Mouse (Mus musculus): Measurements from ENCODE around the gene Plcl2. TPM values are rescaled to one million over a fixed set of nuclear protein-coding genes. Genes with fewer than 3 reads are reported as not detected.

The Plcl2 gene
- total RNA-seq, 1 experiment, result 2.7 TPM

- H3K9ac ChIP-seq (ENCODE audit: insufficient read depth, low read depth, low read length, poor library complexity, severe bottlenecking), result peak overlapping the region; percentile 62; the same call in 1 of the 2 replicates
- no peaks in the 10 kb centered on the region for H3K36me3 ChIP-seq (ENCODE audit: control insufficient read depth, insufficient read depth, low read length, poor library complexity, severe bottlenecking)
- H3K4me3 ChIP-seq (ENCODE audit: insufficient read depth in 1 of 2, low read depth in 1 of 2, low read length in 2 of 2, poor library complexity in 1 of 2, severe bottlenecking in 1 of 2), result peak overlapping the region; percentile 71 to 75
- no peaks in the 10 kb centered on the region for H3K4me1 ChIP-seq (ENCODE audit: control insufficient read depth in 2 of 2, insufficient read depth in 2 of 2, low read length in 2 of 2, poor library complexity in 1 of 2)
- no peak overlapping the region for H3K27ac ChIP-seq (ENCODE audit: insufficient read depth, low read depth, low read length, poor library complexity, severe bottlenecking)
- in situ Hi-C loops (cut with MboI; ENCODE audit: low sequenced_read_pairs in 2 of 2, unreplicated experiment in 2 of 2), result no loop called here
- no peak for DNase-seq (ENCODE audit: low read depth, low spot score)
- TF ChIP-seq HCFC1 (IDR thresholded peaks at IDR 0.05; ENCODE audit: borderline replicate concordance, insufficient read depth, low read length) (no peak; the same call in 1 of the 2 replicates), CHD2 (IDR thresholded peaks at IDR 0.05; ENCODE audit: low read depth, low read length) (no peak), MAFK (IDR thresholded peaks at IDR 0.05; ENCODE audit: insufficient read depth, low read depth, low read length) (no peak), ZNF384 (IDR thresholded peaks at IDR 0.05; ENCODE audit: low read depth, low read length) (no peak), ZC3H11A (IDR thresholded peaks at IDR 0.05; ENCODE audit: borderline replicate concordance, low read depth, low read length) (no peak)
- H3K9me3 ChIP-seq (ENCODE audit: control insufficient read depth, insufficient read depth, low read depth, low read length), result no peaks in the 10 kb centered on the region
Observed at GRCm38 (mm10) chr17:50508055-50508774, 988 bp upstream of the Plcl2 start.

- Histone ChIP-seq H3K27ac (ENCODE audit: insufficient read depth, low read depth, low read length, poor library complexity, severe bottlenecking) (no peak overlapping the region), H3K9ac (ENCODE audit: insufficient read depth, low read depth, low read length, poor library complexity, severe bottlenecking) (peak overlapping the region; percentile 62), H3K4me1 (ENCODE audit: control insufficient read depth in 2 of 2, insufficient read depth in 2 of 2, low read length in 2 of 2, poor library complexity in 1 of 2) (no peaks in the 10 kb centered on the region), H3K9me3 (ENCODE audit: control insufficient read depth, insufficient read depth, low read depth, low read length) (no peaks in the 10 kb centered on the region), H3K4me3 (ENCODE audit: insufficient read depth in 1 of 2, low read depth in 1 of 2, low read length in 2 of 2, poor library complexity in 1 of 2, severe bottlenecking in 1 of 2) (peak overlapping the region; percentile 71 to 75), H3K36me3 (ENCODE audit: control insufficient read depth, insufficient read depth, low read length, poor library complexity, severe bottlenecking) (no peaks in the 10 kb centered on the region)
- DNase-seq (ENCODE audit: low read depth, low spot score), result no peak
- in situ Hi-C loops (cut with MboI; ENCODE audit: low sequenced_read_pairs in 2 of 2, unreplicated experiment in 2 of 2), result no loop called here
- TF ChIP-seq ZC3H11A (IDR thresholded peaks at IDR 0.05; ENCODE audit: borderline replicate concordance, low read depth, low read length), result no peak
- TF ChIP-seq HCFC1 (IDR thresholded peaks at IDR 0.05; ENCODE audit: borderline replicate concordance, insufficient read depth, low read length), result no peak
- TF ChIP-seq MAFK (IDR thresholded peaks at IDR 0.05; ENCODE audit: insufficient read depth, low read depth, low read length), result no peak
- no peak for TF ChIP-seq ZNF384 (IDR thresholded peaks at IDR 0.05; ENCODE audit: low read depth, low read length)
- no peak for TF ChIP-seq CHD2 (IDR thresholded peaks at IDR 0.05; ENCODE audit: low read depth, low read length)
Observed at GRCm38 (mm10) chr17:50508775-50509250, 390 bp upstream of the Plcl2 start.

- TF ChIP-seq CHD2 (IDR thresholded peaks at IDR 0.05; ENCODE audit: low read depth, low read length), result no peak
- TF ChIP-seq MAFK (IDR thresholded peaks at IDR 0.05; ENCODE audit: insufficient read depth, low read depth, low read length), result no peak
- no peak for TF ChIP-seq ZC3H11A (IDR thresholded peaks at IDR 0.05; ENCODE audit: borderline replicate concordance, low read depth, low read length)
- no peak for TF ChIP-seq HCFC1 (IDR thresholded peaks at IDR 0.05; ENCODE audit: borderline replicate concordance, insufficient read depth, low read length)
- no peak for TF ChIP-seq ZNF384 (IDR thresholded peaks at IDR 0.05; ENCODE audit: low read depth, low read length)
Observed at GRCm38 (mm10) chr17:50510279-50510678, 1.1 kb downstream of the Plcl2 start.

GRCm38 (mm10) chr17:50510741-50511140 is 1.5 kb downstream of the Plcl2 start:
- H3K9ac ChIP-seq (ENCODE audit: insufficient read depth, low read depth, low read length, poor library complexity, severe bottlenecking), result no peak overlapping the region
- no peaks in the 10 kb centered on the region for H3K36me3 ChIP-seq (ENCODE audit: control insufficient read depth, insufficient read depth, low read length, poor library complexity, severe bottlenecking)
- no peaks in the 10 kb centered on the region for H3K9me3 ChIP-seq (ENCODE audit: control insufficient read depth, insufficient read depth, low read depth, low read length)
- in situ Hi-C loops (cut with MboI; ENCODE audit: low sequenced_read_pairs in 2 of 2, unreplicated experiment in 2 of 2), result no loop called here
- TF ChIP-seq CHD2 (IDR thresholded peaks at IDR 0.05; ENCODE audit: low read depth, low read length) (no peak), ZC3H11A (IDR thresholded peaks at IDR 0.05; ENCODE audit: borderline replicate concordance, low read depth, low read length) (no peak), MAFK (IDR thresholded peaks at IDR 0.05; ENCODE audit: insufficient read depth, low read depth, low read length) (no peak), HCFC1 (IDR thresholded peaks at IDR 0.05; ENCODE audit: borderline replicate concordance, insufficient read depth, low read length) (no peak), ZNF384 (IDR thresholded peaks at IDR 0.05; ENCODE audit: low read depth, low read length) (no peak)
- H3K27ac ChIP-seq (ENCODE audit: insufficient read depth, low read depth, low read length, poor library complexity, severe bottlenecking), result no peak overlapping the region
- DNase-seq (ENCODE audit: low read depth, low spot score), result no peak
- no peaks in the 10 kb centered on the region for H3K4me1 ChIP-seq (ENCODE audit: control insufficient read depth in 2 of 2, insufficient read depth in 2 of 2, low read length in 2 of 2, poor library complexity in 1 of 2)
- no peak overlapping the region for H3K4me3 ChIP-seq (ENCODE audit: insufficient read depth in 1 of 2, low read depth in 1 of 2, low read length in 2 of 2, poor library complexity in 1 of 2, severe bottlenecking in 1 of 2)

More at GRCm38 (mm10) chr17:50510279-50510678, 1.1 kb downstream of the Plcl2 start:
- DNase-seq (ENCODE audit: low read depth, low spot score), result no peak
- H3K4me1 ChIP-seq (ENCODE audit: control insufficient read depth in 2 of 2, insufficient read depth in 2 of 2, low read length in 2 of 2, poor library complexity in 1 of 2), result no peaks in the 10 kb centered on the region
- H3K36me3 ChIP-seq (ENCODE audit: control insufficient read depth, insufficient read depth, low read length, poor library complexity, severe bottlenecking), result no peaks in the 10 kb centered on the region
- in situ Hi-C loops (cut with MboI; ENCODE audit: low sequenced_read_pairs in 2 of 2, unreplicated experiment in 2 of 2), result no loop called here
- H3K27ac ChIP-seq (ENCODE audit: insufficient read depth, low read depth, low read length, poor library complexity, severe bottlenecking), result no peak overlapping the region
- H3K9ac ChIP-seq (ENCODE audit: insufficient read depth, low read depth, low read length, poor library complexity, severe bottlenecking), result no peak overlapping the region
- H3K4me3 ChIP-seq (ENCODE audit: insufficient read depth in 1 of 2, low read depth in 1 of 2, low read length in 2 of 2, poor library complexity in 1 of 2, severe bottlenecking in 1 of 2), result peak overlapping the region; percentile 71 to 75; a peak in 2 of 4 replicates
- H3K9me3 ChIP-seq (ENCODE audit: control insufficient read depth, insufficient read depth, low read depth, low read length), result no peaks in the 10 kb centered on the region

Data from ES-E14 (cell line).